Mouse (Mus musculus) thymus, postnatal 4 days (tissue): ENCODE results near the gene Plcb4.
"Not testable (repeated sequence)": the region's sequence is repeated elsewhere in the genome, so short reads cannot be mapped to it uniquely, and the experiment has no call there.

Experiments used
- DNase-seq: peaks from one replicate; pipeline ENCODE4 v3.0.0; 2021

The Plcb4 gene

DNA sequence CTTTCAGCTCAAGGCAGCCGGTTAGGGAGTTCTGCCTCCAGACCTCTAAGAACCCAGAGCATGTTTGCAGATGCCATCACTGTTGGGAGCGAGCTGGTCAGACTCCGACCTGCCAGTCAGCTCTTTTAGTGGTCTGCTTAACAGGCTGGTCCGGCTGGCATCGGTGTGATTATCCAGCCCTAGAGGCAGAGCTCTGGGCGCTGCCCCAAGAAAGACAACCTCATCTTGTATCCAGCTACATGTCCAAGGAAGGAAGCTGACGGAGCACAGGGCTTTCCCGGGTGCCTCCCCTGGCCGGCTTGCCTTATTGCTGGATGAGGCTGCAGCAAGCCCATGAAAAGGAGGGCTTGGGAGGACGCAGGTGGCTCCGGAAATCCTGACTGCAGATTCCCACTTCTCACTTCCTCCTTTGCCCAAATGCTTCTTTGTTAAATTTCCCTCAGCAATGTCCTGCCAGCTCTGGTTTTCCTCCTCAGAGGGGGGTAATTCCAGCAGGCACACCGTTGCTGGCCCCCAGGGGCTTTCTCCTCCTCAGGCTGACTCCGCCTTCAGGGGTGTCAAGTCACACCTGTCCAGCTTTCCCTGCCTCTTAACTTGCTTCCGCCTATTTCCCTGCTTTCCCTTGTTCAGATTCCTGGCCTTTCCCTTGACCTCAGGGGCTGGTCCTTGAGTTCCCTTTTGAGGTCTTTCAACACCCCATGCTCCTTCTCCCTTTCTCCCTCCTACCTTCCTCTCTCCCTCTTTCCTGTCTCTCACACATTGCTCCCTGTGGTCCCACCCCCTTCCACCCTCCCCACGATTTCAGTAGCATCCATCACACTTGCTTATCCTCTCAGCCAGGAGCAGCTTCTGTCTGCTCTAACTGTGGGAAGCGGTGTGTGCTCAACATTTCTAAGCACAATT, 58.7 kb downstream of the Plcb4 start:
- DNase-seq: no peak

DNA sequence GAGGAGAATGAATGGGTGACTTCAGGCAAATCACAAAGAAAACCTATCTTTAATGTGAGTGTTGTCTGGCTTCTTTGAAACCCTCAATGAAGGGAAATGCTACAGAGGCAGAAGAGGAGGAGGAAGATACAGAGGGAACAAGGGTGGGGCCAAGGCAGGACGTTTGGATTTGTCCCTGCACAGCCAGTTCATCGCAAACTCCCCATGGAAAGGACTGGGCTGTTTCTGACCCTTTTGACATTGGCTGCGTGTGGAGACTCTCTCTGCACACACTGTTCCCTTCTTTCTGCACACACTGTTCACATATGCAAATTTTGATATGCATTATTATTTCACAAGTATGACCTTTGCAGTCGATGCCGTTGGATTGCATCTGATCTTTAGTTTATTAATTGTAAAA, 63.3 kb downstream of the Plcb4 start:
- DNase-seq: no peak

DNA sequence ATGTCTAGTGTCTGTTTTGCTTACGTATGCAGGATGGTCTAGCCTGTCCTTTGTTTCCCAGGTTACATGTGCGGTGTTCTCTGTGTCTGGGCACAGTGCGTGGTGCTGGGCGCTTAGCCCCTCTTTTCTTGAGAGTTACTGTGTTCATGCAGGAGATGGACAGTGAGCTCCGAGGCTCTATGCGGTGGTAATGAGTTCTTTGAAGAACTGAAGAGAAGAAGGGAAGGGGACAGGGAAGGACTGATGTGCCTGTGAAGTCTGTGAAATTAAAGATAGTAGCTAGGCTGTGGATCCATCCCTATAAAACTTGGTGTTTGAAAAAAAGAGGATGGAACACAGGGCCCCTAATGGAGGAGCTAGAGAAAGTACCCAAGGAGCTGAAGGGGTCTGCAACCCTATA, 64.6 kb downstream of the Plcb4 start:
- DNase-seq: no peak

DNA sequence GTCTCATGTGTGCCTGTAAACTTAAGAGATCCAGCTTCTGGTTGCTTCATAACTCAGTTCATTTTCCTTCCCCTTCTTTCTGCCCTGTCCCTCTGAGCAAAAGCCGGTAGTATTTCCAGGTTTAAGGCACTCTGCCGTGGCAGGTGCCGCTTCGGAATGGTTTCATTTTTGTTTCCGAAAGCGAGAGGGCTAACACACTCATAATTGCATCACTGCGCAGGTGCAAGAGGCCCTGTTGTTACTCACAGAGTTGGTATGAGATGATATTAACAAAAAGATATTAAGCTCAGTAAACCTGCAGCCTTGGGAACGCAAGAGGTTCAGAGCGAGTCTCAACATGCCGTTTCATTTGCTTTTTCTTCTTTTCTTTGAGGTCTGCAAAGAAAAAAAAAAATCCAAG, 65.7 kb downstream of the Plcb4 start:
- no peak for DNase-seq

DNA sequence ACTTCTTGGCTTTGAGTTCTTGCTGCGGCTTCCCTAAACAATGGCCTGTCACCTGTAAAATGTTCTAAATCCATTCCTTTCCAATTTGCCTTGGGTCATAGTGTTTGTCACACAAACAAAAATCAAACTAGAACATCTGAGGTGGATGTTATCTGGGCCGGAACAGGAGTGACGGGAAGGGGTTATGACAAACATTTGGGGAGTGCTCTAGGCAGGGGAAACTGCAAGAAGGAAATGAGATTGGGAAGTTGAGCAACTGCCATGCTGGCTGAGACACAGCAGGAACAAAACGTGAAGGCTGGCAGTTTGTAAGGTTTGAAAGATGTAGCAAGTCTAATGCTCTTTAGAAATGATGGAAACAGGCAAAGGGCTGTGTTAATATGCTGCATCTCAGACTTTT, 66.6 kb downstream of the Plcb4 start:
- no peak for DNase-seq

DNA sequence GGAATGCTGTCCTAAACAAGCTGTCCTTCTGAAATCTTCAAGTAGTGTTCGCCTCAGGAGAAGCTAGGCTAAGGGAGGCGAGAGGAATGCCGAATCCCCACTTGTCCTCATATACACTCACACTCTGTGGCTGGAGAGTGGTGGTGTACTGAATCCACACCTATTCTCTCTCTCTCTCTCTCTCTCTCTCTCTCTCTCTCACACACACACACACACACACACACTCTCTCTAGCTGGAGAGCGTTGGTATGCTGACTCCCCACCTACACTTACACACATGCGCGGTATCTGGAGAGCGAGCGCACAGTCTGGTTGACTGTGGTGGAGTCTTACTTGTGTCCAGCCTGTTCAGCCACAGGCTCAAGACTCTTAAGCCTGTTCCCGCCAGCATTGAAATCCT, 68.3 kb downstream of the Plcb4 start:
- DNase-seq: no peak

DNA sequence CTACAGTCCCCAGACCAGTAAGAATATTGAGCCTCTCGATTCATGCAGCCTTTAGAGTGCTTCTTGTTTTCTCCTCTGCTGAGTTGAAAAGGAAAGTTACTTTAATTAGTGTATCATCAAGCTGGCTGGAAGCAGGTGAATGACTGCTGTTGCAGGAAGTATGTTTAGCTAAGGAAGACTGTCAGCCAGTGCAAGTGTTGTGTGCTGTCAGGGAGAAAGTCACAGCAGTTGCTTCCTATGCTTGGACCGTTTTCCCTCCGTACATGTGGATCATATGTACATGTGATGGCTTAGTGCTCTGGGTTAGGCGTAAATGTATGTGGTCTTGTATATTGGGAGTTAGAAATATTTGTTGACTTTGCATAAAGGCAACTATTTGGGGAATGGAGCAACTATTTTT, 69.1 kb downstream of the Plcb4 start:
- no peak for DNase-seq

DNA sequence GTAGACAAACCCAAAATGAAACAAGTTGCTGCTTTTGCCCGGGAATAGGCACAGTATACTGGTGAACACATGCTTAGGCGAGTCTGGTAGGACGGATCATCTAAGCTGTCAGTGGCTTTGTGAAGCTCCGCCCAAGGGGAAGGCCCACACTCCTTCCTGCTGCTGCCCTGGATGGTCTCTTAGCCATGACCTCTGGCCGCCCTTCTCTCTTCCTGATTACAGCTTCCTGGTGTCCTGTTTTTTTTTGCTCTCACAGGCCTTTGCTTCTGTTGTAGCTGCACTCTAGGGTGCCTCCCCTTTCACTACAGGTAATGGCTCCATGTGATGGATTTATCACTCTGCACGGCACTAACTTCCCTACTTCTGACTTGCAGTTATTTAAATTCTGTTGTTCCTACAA, 72.8 kb downstream of the Plcb4 start:
- no peak for DNase-seq

DNA sequence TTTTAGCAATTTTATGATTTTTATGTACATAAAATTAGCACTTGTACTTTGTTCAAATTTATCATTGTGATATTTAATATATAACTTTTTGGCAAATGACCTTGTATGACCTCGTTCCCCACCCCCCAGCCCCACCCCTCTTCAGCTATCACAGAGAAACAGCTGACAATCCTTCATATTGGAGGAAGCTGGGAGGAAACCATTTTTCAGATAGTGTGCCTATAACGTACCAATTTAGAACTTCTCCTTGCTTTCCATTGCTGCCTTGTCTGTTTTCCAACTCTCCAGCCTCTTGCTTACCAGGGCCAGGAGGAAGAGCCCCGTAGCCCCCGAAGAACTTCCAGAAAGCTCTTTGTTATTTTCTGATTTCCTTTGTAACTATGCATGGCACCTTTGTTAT, 73.8 kb downstream of the Plcb4 start:
- DNase-seq: no peak

DNA sequence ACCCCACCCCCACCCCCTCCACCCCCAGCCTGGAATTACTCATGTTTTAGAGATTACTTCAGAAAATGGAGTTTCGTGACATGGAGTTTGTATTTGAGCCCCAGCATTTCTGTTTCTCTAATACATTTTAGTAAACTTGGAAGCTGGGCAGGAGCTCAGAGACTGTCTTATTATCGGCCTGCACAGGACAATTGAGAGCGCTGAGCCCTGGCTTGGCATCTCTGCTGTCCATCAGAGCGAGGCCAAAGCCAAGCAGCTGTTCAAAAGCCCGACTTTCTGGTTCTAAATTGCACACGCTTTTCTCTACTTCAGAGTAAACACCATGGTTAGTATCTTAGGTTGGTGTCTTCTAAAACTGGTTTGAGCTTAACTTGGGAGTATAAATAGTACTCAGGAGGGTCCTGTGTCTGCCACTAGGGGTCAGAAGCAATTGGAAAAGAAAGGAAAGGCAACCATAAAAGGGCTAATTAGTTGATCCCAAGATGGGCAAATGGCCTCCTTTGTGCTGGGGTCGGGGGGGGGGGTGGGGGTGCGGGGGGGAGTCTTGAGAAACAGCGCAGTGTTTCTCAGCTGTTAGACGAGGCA, 75.2 kb downstream of the Plcb4 start:
- no peak for DNase-seq

DNA sequence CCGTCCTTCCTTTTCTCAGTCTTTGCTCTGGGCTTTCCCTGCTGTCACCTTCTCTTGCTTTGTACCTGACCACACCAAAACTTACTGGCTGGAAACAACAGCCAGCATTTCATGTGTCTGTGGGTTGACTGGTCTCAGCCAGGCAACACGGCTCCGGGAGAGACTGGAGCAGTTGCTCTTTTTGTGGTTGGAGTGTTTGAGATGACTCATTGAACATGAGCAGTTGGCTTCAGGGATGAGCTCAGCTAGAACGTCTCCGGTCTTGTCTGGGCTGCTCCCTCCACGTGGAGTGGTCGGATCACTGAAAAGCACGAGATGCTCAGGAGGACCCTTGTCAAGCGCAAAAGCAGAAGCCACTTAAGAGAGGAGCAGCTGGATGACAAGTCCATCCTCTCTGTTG, 78.7 kb downstream of the Plcb4 start:
- no peak for DNase-seq

DNA sequence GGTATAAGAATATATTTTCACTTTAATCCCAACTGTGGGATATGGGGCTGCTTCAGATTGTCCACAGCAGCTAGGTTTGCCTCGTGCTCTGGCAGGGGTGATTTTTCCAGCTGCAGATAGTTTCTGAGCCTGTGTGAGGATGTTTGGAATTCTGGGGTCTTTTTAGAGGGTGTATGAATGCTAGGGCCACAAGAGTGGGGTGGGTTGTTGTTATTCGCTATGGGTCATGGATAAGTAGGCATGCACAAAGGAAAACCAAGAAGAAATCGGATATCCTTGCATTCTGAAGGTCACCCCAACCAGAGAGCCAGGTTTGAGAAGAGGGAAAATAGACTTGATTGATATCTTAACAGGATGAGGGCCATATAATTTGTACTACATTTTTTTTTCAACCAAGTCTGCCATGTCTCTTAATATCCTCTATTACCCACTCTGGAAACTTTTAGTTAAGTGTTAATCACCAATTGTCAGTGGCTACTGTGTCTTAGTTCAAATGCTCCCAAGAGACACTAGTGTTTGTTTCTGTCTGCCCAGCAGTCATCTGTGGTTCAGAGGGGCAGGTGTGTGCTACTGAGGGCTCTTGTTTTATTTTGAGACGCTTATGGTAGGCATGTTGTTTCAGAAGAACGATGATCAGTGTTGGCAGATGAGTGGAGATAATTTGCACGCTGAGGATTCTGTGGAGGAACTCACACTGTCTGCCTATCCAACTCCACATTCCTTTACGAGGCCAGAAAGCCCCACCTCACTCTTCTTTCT, 79.4 kb downstream of the Plcb4 start:
- not testable (repeated sequence) for DNase-seq

DNA sequence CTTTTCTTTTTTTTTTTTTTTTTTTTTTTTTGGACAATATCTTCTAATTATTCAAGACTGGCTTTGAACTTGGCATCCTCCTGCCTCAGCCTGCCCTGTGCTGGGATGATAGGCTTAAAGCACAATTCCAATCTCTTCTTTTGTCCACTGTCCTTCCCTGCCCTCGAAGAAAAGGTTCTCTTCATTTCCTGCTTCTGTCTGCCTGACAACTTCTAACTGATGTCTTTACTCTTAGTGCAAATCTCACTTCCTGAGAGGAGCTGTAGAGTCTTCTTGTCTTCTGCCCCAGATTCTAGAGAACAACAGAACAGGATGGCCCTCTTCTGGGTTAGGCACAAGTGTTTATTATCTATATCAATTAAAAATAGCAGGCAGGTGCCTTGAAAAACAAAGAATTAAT, 80.1 kb downstream of the Plcb4 start:
- no peak for DNase-seq

DNA sequence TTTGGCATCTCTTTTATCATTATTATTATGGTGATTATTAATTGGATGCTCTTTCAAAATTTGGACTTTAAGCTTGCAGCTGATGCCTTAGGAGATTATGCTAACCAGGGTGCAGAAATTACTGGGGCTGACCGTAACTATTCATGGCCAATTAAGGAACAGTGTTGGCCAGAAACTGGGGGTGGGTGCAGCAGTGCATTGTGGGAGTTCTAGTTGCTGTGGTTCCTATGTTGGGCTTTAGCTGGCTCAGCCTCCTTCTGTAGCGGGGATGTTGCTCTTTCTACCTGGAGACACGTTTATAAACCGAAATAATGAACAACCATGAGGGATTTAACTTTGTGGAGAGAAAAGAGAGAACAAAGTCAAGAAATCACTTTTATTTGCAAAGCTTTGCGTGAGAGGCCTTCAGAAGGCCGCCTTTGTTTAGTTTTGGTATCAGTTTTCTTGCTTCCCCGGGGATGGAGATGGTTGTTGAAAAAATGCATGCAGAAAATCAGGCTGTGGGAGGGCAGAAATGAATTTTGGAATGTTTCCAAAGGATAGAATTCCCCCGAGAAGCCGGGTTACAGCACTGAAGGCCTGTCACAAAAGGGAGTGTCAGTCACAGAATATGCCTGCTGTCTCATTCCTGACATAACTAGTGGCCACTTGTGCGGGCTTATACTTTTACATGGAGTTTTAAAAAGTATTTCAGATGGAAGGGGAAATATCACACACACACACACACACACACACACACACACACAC, 84.3 kb downstream of the Plcb4 start:
- DNase-seq: no peak

DNA sequence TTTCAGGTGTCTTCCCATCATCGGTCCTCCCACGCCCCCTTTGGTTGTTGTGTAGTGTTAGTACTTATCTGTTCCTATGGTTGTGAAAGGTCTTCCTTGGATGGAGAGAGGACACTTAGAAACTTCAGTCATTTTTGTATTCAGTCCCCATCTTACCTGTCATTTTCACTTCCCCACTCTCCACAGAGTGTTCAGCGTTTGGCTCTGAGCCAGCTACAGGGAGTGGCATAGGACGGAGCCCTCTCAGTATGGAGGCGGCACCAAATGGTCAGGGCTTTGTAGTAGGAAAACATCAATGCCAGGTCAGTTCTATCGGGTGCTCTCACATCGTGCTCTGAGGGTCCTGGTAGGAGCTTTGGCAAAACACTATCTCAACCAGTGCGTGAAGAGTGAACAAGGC, 85.9 kb downstream of the Plcb4 start:
- DNase-seq: no peak

DNA sequence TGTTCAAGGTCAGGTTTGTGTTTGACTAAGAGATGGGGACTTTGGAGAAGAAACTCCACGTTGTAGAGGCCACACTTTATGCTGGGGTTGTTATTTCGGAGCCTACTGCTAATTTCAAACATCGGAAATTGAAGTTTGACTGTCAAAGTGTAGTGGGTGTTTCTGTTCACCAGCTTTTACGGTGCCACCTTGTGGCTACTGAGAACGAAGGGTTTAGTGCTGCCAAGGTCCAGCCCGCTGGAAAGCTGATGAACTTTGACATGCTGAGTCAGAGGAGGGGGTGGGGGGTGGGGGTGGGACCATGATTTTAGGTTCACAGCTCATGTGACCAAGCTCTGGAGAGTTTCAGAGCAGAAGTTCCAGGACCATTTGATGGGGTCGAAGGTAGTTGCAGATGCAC, 86.3 kb downstream of the Plcb4 start:
- DNase-seq: no peak

DNA sequence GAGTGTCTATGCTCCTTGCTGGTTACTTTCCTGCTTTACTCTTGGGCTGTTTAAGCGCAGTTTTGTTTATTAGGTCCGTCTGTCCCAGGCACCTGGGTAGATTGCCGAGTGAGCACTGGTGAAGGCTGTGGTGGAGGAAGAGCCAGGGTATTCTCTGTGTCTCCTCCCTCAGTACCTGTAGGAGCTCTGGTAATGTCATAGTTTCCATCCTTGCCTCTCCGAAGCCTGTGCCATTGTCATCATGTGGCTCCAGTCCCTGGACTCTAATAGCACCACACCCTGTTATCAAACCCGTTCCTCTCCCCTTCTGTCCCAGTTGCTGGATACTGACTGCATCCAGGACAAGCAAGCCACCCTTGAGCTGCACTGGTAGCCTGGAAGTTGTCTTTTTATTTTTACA, 89.6 kb downstream of the Plcb4 start:
- DNase-seq: no peak

DNA sequence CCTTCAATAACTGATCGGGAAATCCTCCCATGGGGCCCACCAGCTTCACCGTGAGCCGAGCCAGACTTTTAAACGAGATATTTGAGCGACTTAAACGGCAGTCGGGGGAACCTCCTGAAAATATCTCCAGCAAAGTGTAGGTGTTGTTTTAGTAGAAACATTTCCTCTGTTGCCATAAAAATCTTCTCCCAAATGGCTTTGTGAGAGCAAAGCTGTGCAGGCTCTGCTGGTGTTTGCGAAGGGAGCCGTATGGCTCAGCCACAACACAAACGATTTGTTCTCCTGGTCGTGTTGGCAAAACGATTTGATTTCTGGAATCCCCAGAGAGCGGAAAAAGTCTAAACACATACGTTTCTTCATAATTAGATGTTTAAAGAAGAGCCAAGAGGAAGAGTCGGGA, 90.8 kb downstream of the Plcb4 start:
- DNase-seq: no peak

DNA sequence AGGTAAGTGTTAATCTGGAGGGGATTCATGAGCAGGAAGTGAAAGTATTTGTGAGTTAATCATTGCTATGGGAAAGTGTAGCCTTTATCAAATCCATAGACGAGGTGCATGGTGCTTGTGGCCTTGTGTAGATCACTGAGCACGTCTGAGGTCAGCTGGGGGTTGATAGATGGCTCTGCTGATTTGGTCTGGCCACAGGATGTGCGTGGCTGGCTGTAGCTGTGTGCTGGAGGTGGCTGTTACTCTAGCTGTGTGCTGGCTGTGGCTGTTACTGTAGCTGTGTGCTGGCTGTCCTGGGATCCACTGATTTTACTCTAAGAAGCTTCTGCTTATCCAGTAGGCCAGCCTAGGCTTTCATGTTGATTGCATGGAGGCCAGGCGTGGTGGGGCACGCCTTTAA, 91.9 kb downstream of the Plcb4 start:
- DNase-seq: no peak

DNA sequence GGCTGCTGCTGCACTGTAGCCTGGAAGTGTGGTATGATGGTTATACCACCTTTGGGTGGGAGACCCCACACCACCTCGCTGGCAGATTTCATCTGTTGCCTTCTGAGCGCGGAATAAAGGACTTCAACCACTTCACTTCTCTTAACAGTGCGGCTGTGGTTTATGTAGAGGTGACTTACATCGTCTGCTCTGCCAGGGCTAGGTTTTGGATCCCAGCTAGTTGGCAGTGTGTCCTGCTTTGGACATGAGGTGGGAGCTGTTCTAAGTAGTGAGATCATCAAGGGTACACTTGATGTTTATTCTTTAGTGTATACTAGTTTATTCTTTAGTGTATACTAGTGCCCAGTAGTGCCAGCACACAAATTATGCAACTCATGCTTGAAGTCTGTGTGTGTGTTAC, 97.0 kb downstream of the Plcb4 start:
- no peak for DNase-seq

DNA sequence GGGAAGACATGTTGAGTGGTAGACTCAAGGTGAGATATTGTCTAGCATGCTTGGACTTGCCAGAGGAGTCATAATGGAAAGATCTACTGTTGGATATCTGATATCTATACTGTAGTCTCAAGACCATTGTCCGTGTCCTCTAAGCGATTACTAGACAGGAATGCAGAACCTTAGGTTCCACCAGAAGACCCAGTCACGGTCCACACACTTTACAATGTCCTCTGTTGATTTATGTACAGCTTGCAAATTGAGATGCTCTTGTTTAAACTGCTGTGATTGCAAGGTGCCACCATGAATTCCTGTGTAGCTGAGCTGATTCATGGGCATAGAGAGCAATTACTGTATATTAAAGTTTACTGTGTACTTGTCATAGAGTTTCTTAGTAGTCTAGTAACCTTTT, 98.7 kb downstream of the Plcb4 start:
- DNase-seq: no peak

DNA sequence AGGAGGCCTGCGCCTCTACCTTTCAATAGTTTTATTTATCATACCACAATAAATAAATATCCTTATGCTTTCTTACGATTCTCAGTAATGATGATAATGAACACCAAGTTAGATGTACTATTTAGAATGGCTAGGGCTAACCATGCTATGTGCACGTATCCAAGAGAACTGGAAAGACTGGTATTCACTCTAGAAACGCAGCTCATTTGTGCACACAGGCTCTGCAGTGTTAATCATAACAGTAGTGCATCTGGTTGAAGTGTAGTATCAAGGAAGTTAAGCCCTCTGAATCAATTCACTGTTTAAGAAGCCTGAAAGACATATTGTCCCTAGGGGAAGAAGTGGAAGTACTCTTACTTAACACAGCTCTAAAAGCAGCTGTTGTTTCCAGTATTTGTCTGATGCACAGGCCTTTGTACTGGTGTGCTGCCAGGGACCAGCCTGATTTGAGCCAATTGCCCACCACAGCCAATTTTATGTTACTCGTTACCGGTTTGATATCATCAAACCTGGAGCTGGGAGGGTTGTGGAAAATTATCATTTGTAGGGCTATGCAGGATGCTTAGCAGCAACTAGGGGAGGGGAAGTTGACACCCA, 100.8 kb downstream of the Plcb4 start:
- no peak for DNase-seq

DNA sequence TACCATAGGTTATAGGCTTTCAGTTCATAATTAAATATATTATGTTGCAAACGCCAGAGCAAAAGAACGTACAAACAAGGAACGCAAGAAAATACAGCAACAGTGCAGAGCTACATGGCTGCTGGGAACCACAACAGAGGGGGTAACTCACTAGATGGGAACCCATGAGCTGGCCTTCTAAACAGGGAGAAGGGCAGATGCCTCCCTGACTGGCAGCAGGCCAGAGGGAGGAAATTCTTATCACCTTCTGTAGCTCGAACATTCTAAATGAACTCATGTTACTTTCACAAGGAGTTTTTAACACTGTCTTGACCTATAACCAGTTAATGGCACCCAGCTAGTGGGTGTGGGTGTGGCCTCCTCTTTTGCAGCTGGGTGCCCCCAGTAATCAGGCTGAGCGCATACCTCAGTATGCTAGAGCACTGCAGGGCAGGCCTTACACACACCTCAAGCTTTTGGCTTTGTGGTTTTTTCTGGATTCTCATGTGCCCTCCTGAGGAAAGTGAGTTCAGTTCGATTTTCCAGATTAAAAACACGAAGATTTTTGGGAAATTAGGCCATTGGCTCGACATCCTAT, 102.5 kb downstream of the Plcb4 start:
- DNase-seq: no peak
